Mouse (Mus musculus) hindbrain, embryonic 14.5 days (tissue): ENCODE results near the gene Ly75. TPM values are rescaled to one million over a fixed set of nuclear protein-coding genes. Genes with fewer than 3 reads are reported as not detected.

Source experiments
- polyA plus RNA-seq: library from polyadenylated mRNA; unstranded; fragments of >200 nt; fragmentation: Nextera tagmentation; extraction: Ambion mirVana; gene quantifications from 2 replicates; pipeline ENCODE4 v1.2.1, GENCODE M21; 2014

The Ly75 gene
- polyA plus RNA-seq, 1 experiment from 2014 or later = 1.6 TPM

Other genes with a start within 250 kb of the Ly75 start
- 78.5 and 81.2 TPM in 2 replicates for gene Baz2b, start 173.5 kb downstream of the Ly75 start, polyA plus RNA-seq
- 89.5 and 97.3 TPM in 2 replicates for gene March7, start 173.4 kb downstream of the Ly75 start, polyA plus RNA-seq
- gene Cd302, start 98.8 kb downstream of the Ly75 start, polyA plus RNA-seq = 16.2 and 22.8 TPM in 2 replicates
- 0.81 and 1.1 TPM in 2 replicates for gene Pla2r1, start 170.0 kb upstream of the Ly75 start, polyA plus RNA-seq